Mouse (Mus musculus) layer of hippocampus, adult 9-11 months (tissue): Measurements from ENCODE around the gene Hmgn3.

Experiments
- DNase-seq: peaks from one replicate; pipeline ENCODE4 v3.0.0; 2022

The Hmgn3 gene

GRCm38 (mm10) chr9:83098652-83099307, 47.7 kb downstream of the Hmgn3 start:
- DNase-seq, result no peak

GRCm38 (mm10) chr9:83097816-83098215, 48.7 kb downstream of the Hmgn3 start:
- no peak for DNase-seq

GRCm38 (mm10) chr9:83094649-83095336, 51.7 kb downstream of the Hmgn3 start:
- DNase-seq, result no peak

GRCm38 (mm10) chr9:83083790-83084469, 62.6 kb downstream of the Hmgn3 start:
- no peak for DNase-seq

- no peak for DNase-seq
Observed at GRCm38 (mm10) chr9:83083091-83083490, 63.4 kb downstream of the Hmgn3 start.

GRCm38 (mm10) chr9:83082296-83082695, 64.2 kb downstream of the Hmgn3 start:
- no peak for DNase-seq

GRCm38 (mm10) chr9:83079724-83080123, 66.8 kb downstream of the Hmgn3 start:
- DNase-seq, result no peak

- DNase-seq, result no peak
Observed at GRCm38 (mm10) chr9:83068246-83068645, 78.2 kb downstream of the Hmgn3 start.

GRCm38 (mm10) chr9:83061289-83061688, 85.2 kb downstream of the Hmgn3 start:
- DNase-seq, result no peak
